Comparison of ENCODE assay signal across 12 mouse cellular contexts in genomic region chr19:14436567-14436966, GRCm38 (mm10).
DNase-seq lines count a peak whose midpoint lies in the region; ATAC-seq lines count a peak whose summit lies in the region.
"Had no signal": no experiment of that assay in that cellular context is flagged by ENCODE, and none has a peak within 500 bp of the region (broad histone marks: within the 10 kb centered on the region; RNA-seq: fewer than 3 reads in every experiment).

No protein-coding gene starts in this region.

- H3K9ac ChIP-seq in embryonic facial prominence, embryonic 14.5 days (ENCODE audit: low read depth, low read length), result no peak overlapping the region
- H3K9ac ChIP-seq: hindbrain, embryonic 15.5 days; liver, embryonic 15.5 days had no signal

- no peak overlapping the region for H3K4me3 ChIP-seq in embryonic facial prominence, embryonic 14.5 days (ENCODE audit: low read depth, low read length)
- H3K4me3 ChIP-seq in embryonic facial prominence, embryonic 10.5 days, result no peak overlapping the region
- H3K4me3 ChIP-seq: heart, adult 2 months; hindbrain, embryonic 15.5 days; liver, embryonic 15.5 days had no signal

- H3K27me3 ChIP-seq in embryonic facial prominence, embryonic 14.5 days (replicated peaks; ENCODE audit: control insufficient read depth, insufficient read depth, low read length), result no peaks in the 10 kb centered on the region
- no peaks in the 10 kb centered on the region for H3K27me3 ChIP-seq in embryonic facial prominence, embryonic 10.5 days (replicated peaks; ENCODE audit: low read depth, poor library complexity, severe bottlenecking)
- H3K27me3 ChIP-seq: hindbrain, embryonic 15.5 days; liver, embryonic 15.5 days had no signal

- ATAC-seq in embryonic facial prominence, embryonic 14.5 days (ENCODE audit: low read depth), result no peak
- ATAC-seq in common myeloid progenitor, adult 5-6 weeks (replicated peaks; ENCODE audit: low read depth, poor library complexity, severe bottlenecking), result peak; percentile 90
- ATAC-seq in hematopoietic stem cell, adult 5-6 weeks (replicated peaks in 1 of 2; ENCODE audit: insufficient read depth in 1 of 2, low FRiP score in 2 of 2, low TSS enrichment in 1 of 2, low read depth in 1 of 2, poor library complexity in 2 of 2, severe bottlenecking in 2 of 2), result peak; percentile 94 to 97

- no peaks in the 10 kb centered on the region for H3K36me3 ChIP-seq in embryonic facial prominence, embryonic 14.5 days (ENCODE audit: control insufficient read depth, insufficient read depth, low read length)
- H3K36me3 ChIP-seq in embryonic facial prominence, embryonic 10.5 days (replicated peaks), result no peaks in the 10 kb centered on the region
- H3K36me3 ChIP-seq: hindbrain, embryonic 15.5 days; liver, embryonic 15.5 days had no signal

- H3K9me3 ChIP-seq in embryonic facial prominence, embryonic 14.5 days (ENCODE audit: control insufficient read depth, low read length), result no peaks in the 10 kb centered on the region
- H3K9me3 ChIP-seq in embryonic facial prominence, embryonic 10.5 days, result no peaks in the 10 kb centered on the region
- H3K9me3 ChIP-seq: hindbrain, embryonic 15.5 days; liver, embryonic 15.5 days had no signal

- no peak overlapping the region for H3K27ac ChIP-seq in embryonic facial prominence, embryonic 14.5 days (replicated peaks; ENCODE audit: low read depth, low read length)
- no peak overlapping the region for H3K27ac ChIP-seq in embryonic facial prominence, embryonic 10.5 days (replicated peaks)
- H3K27ac ChIP-seq: heart, adult 2 months; hindbrain, embryonic 15.5 days; liver, embryonic 15.5 days had no signal

- DNase-seq in embryonic facial prominence, embryonic 14.5 days (ENCODE audit: low spot score), result peak; percentile 15
- DNase-seq in embryonic facial prominence, embryonic 10.5 days (ENCODE audit: low spot score), result no peak
- DNase-seq in kidney, postnatal 10 days, result peak; percentile 22
- no peak for DNase-seq in kidney, adult 9 months
- DNase-seq in gastrocnemius, postnatal 10 days, result no peak
- no peak for DNase-seq in thymus, postnatal 4 days
- DNase-seq: adrenal gland, postnatal 14 days; heart, adult 2 months had no signal

- H3K4me1 ChIP-seq in embryonic facial prominence, embryonic 14.5 days (ENCODE audit: control insufficient read depth, insufficient read depth, low read length), result 0 out of 2 replicates have a peak, but pooled peaks cover 4% of the 10 kb centered on the region
- H3K4me1 ChIP-seq in embryonic facial prominence, embryonic 10.5 days, result 0 out of 2 replicates have a peak, but pooled peaks cover 6% of the 10 kb centered on the region
- H3K4me1 ChIP-seq: liver, embryonic 15.5 days had no signal

- WGBS in embryonic facial prominence, embryonic 14.5 days, result 69% methylated on average over 2 of the region's 2 CpGs
- 81% methylated on average over 2 of the region's 2 CpGs for WGBS in embryonic facial prominence, embryonic 10.5 days

- H3K4me2 ChIP-seq in embryonic facial prominence, embryonic 14.5 days (ENCODE audit: low read depth, low read length), result no peak overlapping the region
- H3K4me2 ChIP-seq: hindbrain, embryonic 15.5 days; liver, embryonic 15.5 days had no signal

Comparison
In these comparisons a context has a peak if more than half of its experiments do, and no peak if none do; other contexts are left out.
1. DNase-seq: peak in embryonic facial prominence, embryonic 14.5 days (single experiment) and kidney, postnatal 10 days (single experiment); none in embryonic facial prominence, embryonic 10.5 days (single experiment), kidney, adult 9 months (single experiment), gastrocnemius, postnatal 10 days (single experiment) and thymus, postnatal 4 days (single experiment).